Mouse (Mus musculus) neural tube, embryonic 13.5 days (tissue): ENCODE measurements around the gene Gm13420. TPM values are rescaled to one million over a fixed set of nuclear protein-coding genes. Genes with fewer than 3 reads are reported as not detected.

Source experiments
- ATAC-seq: fragments of 200-750 bp; cut with Nextera tagmentation; 2 replicates; pipeline ENCODE4 v1.8.0; 2017; ENCODE audit warnings: low read depth, mild to moderate bottlenecking, moderate TSS enrichment, moderate library complexity
- H3K27ac ChIP-seq: fragments of 300-500 bp; sonication (generic); replicated peaks from 2 replicates; pipeline ENCODE4 v1.5.1; 2015; ENCODE audit warnings: moderate library complexity, mild to moderate bottlenecking, inconsistent platforms
- H3K27me3 ChIP-seq: fragments of 300-500 bp; sonication (generic); 2 replicates; pipeline ENCODE4 v1.6.1; 2015; ENCODE audit warnings: mild to moderate bottlenecking, inconsistent platforms
- H3K36me3 ChIP-seq: fragments of 300-500 bp; sonication (generic); 2 replicates; pipeline ENCODE4 v1.6.1; 2015; ENCODE audit warnings: mild to moderate bottlenecking, inconsistent platforms
- H3K4me1 ChIP-seq: fragments of 300-500 bp; sonication (generic); replicated peaks from 2 replicates; pipeline ENCODE4 v1.6.1; 2015; ENCODE audit warnings: inconsistent platforms
- H3K4me2 ChIP-seq: fragments of 300-500 bp; sonication (generic); 2 replicates; pipeline ENCODE4 v1.6.1; 2015; ENCODE audit warnings: inconsistent platforms, mild to moderate bottlenecking, moderate library complexity
- H3K4me3 ChIP-seq: fragments of 300-500 bp; sonication (generic); 2 replicates; pipeline ENCODE4 v1.5.1; 2015; ENCODE audit warnings: mild to moderate bottlenecking, inconsistent platforms
- H3K9ac ChIP-seq: fragments of 300-500 bp; sonication (generic); 2 replicates; pipeline ENCODE4 v1.6.1; 2015; ENCODE audit warnings: moderate library complexity, mild to moderate bottlenecking, inconsistent platforms
- H3K9me3 ChIP-seq: fragments of 300-500 bp; sonication (generic); 2 replicates; pipeline ENCODE4 v1.6.1; 2016; ENCODE audit warnings: inconsistent platforms
- WGBS: fragments of 180-500 bp; shearing (Covaris S2); methylation state at CpG from one replicate; pipeline ENCODE4 v1.1.7; 2015; 5-methylcytosine and 5-hydroxymethylcytosine counted together
- polyA plus RNA-seq: library from polyadenylated mRNA; unstranded; fragments of >200 nt; fragmentation: Nextera tagmentation; extraction: Ambion mirVana; gene quantifications from 2 replicates; pipeline ENCODE4 v1.2.1, GENCODE M21; 2015

The Gm13420 gene
- polyA plus RNA-seq, 1 experiment from 2014 or later: 0.18 TPM

DNA sequence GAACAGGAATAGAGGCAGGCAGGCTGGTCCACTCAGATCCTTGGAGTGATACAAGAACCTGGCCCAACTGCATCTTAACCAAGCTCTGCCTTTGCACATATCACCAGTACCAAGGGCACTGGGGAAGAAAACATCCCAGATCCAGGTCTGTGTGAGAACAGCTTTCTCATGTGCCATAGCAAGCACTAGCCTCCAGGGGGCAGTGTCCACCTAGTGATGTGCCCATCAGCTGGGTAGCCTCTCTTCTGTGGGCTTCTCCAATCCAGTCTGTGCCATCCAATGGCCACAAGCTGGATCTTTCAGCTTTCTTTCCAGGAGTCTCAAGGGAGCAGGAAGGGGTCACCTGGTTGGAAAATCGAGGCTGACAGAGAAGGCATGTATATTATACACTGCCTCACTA lies 13.3 kb upstream of the Gm13420 start:
- Histone ChIP-seq H3K27ac (no peak overlapping the region), H3K4me3 (no peak overlapping the region), H3K36me3 (no peaks in the 10 kb centered on the region), H3K27me3 (no peaks in the 10 kb centered on the region), H3K4me2 (no peak overlapping the region), H3K9ac (no peak overlapping the region), H3K4me1 (no peaks in the 10 kb centered on the region), H3K9me3 (no peaks in the 10 kb centered on the region)
- ATAC-seq: peak; percentile 59; the same call in 1 of the 2 replicates
- WGBS: 6% methylated on average over 1 of the region's 1 CpGs

DNA sequence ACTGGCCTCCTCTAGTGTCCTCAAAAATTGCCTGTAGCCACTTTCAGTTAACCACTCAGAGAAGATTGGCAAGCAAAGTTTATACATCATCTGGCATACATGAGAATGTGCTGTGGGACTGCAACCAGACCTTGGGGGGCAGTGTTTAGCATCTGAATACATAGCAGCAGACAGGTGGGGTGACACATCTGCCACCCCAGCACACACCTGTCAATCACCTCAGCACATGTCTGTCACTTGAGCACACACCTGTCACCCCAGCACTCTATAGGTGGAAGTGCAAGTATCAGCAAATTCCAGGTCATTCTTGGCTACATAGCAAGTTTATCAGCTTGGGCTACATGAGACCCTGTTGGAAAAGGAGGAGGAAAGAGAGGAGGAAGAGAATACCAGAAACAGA lies 4.2 kb upstream of the Gm13420 start:
- ATAC-seq: no peak
- Histone ChIP-seq H3K27me3 (peaks cover 32% of the 10 kb centered on the region), H3K4me2 (no peak overlapping the region), H3K4me1 (peaks cover 11% of the 10 kb centered on the region; the same call in 1 of the 2 replicates), H3K4me3 (no peak overlapping the region), H3K36me3 (no peaks in the 10 kb centered on the region), H3K9ac (no peak overlapping the region), H3K27ac (no peak overlapping the region), H3K9me3 (no peaks in the 10 kb centered on the region)

DNA sequence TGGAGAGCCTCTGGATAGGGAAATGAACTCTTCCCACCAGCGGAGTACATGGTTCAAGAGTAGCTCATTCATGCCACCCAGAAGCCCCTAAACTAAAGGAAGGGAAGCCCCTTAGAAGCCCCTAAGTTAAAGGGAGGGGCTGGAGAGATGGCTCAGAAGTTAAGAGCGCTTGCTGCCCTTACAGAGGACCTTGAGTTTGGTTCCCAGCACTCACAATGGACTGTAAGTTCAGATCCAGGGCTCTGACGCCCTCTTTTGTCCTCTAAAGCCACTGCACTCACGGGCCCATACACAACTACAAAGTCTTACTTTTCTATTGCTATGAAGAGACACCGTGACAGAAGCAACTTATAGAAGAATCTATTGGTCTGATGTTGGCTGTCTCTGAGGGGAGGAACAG lies 912 bp upstream of the Gm13420 start:
- H3K27me3 ChIP-seq: peaks cover 57% of the 10 kb centered on the region
- H3K9me3 ChIP-seq: no peaks in the 10 kb centered on the region
- ATAC-seq: no peak
- H3K4me3 ChIP-seq: no peak overlapping the region
- 82% methylated on average over 5 of the region's 5 CpGs for WGBS
- no peak overlapping the region for H3K4me2 ChIP-seq
- no peak overlapping the region for H3K9ac ChIP-seq
- no peaks in the 10 kb centered on the region for H3K36me3 ChIP-seq
- peaks cover 17% of the 10 kb centered on the region; the same call in 1 of the 2 replicates for H3K4me1 ChIP-seq
- no peak overlapping the region for H3K27ac ChIP-seq

DNA sequence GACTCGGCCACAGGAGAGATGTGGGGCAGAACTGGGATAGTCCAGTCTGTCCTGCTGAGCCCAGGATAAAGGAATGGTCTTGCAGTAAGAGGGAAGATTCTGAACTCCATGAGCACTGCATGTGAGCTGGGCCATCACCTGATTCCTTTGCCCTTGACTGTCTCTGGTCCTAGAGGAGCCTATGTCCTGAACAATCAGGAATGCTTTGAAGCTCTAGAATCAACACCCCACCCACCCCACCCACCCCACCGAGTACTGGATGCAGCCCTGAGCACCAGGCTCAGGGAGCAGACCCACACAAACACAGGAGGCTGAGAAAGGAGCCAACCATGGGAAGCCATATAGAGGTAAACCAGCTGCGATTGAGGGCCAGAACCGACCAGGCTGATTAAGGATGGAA lies 3.0 kb downstream of the Gm13420 start:
- no peaks in the 10 kb centered on the region for H3K36me3 ChIP-seq
- no peak for ATAC-seq
- WGBS: 88% methylated on average over 4 of the region's 4 CpGs
- no peak overlapping the region for H3K27ac ChIP-seq
- peaks cover 21% of the 10 kb centered on the region; the same call in 1 of the 2 replicates for H3K4me1 ChIP-seq
- H3K4me2 ChIP-seq: no peak overlapping the region
- no peaks in the 10 kb centered on the region for H3K9me3 ChIP-seq
- H3K27me3 ChIP-seq: peaks cover 76% of the 10 kb centered on the region
- no peak overlapping the region for H3K9ac ChIP-seq
- no peak overlapping the region for H3K4me3 ChIP-seq

DNA sequence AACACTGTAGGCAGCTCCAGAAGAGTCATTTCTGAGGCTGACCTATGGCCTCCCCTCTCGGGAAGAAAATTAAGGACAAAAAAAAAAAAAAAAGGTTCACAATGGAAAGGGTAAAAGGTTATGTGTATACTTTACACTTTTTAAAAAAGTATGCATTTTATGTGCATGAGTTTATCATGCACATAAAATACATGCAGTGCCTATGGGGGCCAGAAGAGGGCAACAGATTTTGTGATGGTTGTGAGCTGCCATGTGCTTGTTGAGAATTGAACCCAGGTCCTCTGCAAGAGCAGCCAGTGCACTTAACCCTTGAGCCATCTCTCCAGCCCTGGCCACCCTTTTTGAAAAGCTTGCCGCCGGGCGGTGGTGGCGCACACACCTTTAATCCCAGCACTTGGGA lies 3.6 kb downstream of the Gm13420 start:
- 0 out of 2 replicates have a peak overlapping the region, but pooled peaks have one; percentile 41 for H3K4me3 ChIP-seq
- 50% methylated on average over 5 of the region's 5 CpGs for WGBS

DNA sequence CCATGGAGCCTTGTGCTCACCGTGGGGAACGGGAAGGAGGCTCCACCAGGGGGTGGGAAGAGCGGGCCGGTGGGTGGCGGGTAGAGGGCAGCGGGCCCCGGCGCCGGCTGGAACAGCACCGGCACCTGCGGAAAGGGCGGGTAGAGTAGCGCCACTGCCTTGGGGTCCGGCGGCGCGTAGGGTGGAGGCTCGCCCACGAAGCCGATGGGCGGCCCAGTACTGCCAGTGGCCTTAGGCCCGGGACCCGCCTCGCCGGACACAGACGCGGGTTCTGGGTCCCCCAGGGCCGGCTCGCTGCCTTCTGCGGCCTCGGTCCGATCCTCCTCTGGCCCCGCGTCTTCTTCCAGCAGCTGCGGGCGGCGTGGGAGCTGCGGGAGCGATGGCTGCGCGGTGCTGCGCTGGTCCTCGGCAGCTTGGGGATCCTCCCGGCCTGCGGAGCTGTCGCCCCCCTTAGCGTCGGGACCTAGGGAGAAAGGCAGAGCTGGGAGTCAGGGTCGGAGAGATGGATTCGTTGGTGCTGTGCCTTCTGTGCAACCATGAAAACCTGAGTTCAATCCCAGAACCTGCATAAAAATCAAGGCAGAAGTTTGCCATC lies 4.2 kb downstream of the Gm13420 start:
- 3% methylated on average over 50 of the region's 50 CpGs for WGBS
- peak; percentile 38; the same call in 1 of the 2 replicates for ATAC-seq

More for the DNA sequence above, 3.6 kb downstream of the Gm13420 start:
- peaks cover 70% of the 10 kb centered on the region for H3K27me3 ChIP-seq
- no peak overlapping the region for H3K9ac ChIP-seq
- H3K4me2 ChIP-seq: peak overlapping the region; percentile 72; the same call in 1 of the 2 replicates
- peaks cover 21% of the 10 kb centered on the region; the same call in 1 of the 2 replicates for H3K4me1 ChIP-seq
- H3K9me3 ChIP-seq: no peaks in the 10 kb centered on the region
- H3K27ac ChIP-seq: no peak overlapping the region
- no peaks in the 10 kb centered on the region for H3K36me3 ChIP-seq
- ATAC-seq: no peak

DNA sequence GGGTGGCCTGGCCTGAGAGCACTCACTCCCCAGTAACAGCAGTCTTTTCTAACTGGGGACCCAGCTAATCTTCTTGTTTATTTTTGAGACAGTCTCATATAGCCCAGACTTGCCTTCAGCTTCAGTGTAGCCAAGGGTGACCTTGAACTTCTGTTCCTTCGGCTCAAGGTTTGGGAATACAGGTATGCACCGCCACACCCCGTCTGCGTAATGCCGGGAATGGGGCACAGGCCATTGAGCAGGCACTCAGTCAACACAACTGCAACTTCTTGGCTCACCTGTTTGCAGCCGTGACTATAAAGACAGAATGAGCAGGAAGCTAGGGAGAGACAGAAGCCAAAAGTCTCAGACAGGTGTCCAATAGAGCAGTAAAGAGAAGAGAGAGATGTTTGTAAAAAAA lies 7.2 kb downstream of the Gm13420 start:
- no peak overlapping the region for H3K27ac ChIP-seq
- peaks cover 7% of the 10 kb centered on the region; the same call in 1 of the 2 replicates for H3K4me1 ChIP-seq
- H3K9me3 ChIP-seq: no peaks in the 10 kb centered on the region
- 92% methylated on average over 6 of the region's 6 CpGs for WGBS
- H3K36me3 ChIP-seq: peaks cover 14% of the 10 kb centered on the region
- H3K4me2 ChIP-seq: no peak overlapping the region
- H3K27me3 ChIP-seq: peaks cover 40% of the 10 kb centered on the region
- no peak for ATAC-seq
- no peak overlapping the region for H3K9ac ChIP-seq
- H3K4me3 ChIP-seq: no peak overlapping the region

More for the DNA sequence above, 4.2 kb downstream of the Gm13420 start:
- peak overlapping the region; percentile 41 for H3K4me3 ChIP-seq
- H3K4me1 ChIP-seq: peaks cover 21% of the 10 kb centered on the region; the same call in 1 of the 2 replicates
- peak overlapping the region; percentile 72 for H3K4me2 ChIP-seq
- no peaks in the 10 kb centered on the region for H3K9me3 ChIP-seq
- H3K27ac ChIP-seq: no peak overlapping the region
- H3K9ac ChIP-seq: peak overlapping the region; percentile 71
- peaks cover 64% of the 10 kb centered on the region for H3K27me3 ChIP-seq
- H3K36me3 ChIP-seq: no peaks in the 10 kb centered on the region

DNA sequence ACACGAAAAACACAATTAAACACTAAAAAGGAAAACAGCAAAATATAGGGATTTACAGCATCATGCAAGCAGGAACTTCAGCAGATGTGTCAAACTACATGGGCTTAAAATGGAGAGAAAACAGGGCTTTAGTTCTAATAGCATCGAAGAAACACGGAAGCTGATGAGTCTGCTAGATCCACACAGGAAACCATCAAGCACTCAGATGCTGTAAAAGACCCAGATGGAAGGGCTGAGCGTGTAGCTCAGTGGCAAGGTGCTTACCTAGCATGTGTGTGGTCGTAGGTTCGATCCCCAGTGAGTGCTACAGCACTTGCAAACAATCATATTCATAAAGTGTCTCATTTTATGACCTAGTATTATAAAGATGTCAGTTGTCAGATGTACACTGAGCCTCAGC lies 10.3 kb downstream of the Gm13420 start:
- no peak for ATAC-seq
- H3K4me2 ChIP-seq: no peak overlapping the region
- H3K27me3 ChIP-seq: peaks cover 11% of the 10 kb centered on the region
- 92% methylated on average over 6 of the region's 6 CpGs for WGBS
- H3K9me3 ChIP-seq: no peaks in the 10 kb centered on the region
- no peak overlapping the region for H3K9ac ChIP-seq
- peaks cover 44% of the 10 kb centered on the region for H3K36me3 ChIP-seq
- no peaks in the 10 kb centered on the region for H3K4me1 ChIP-seq
- H3K4me3 ChIP-seq: no peak overlapping the region
- H3K27ac ChIP-seq: no peak overlapping the region

DNA sequence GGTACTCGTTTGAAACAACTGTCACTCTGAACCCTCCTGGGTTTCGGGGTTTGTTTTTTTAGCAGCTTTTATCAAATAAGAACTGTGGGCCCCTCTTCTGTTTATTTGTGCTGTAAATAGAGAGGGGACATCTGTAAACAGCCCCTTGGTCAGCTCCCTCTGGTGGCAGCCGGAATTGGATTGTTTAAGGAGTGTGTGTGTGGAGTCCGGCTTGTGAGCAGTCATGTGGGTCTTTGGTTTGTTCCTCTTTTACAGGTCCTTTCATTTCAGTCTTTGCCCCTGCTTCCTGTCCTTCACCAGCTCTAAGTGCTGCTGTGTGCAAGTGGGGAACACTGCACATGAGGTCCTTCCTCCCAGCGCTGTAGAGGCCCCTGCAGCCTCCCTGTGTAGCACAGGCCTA lies 12.1 kb downstream of the Gm13420 start:
- no peaks in the 10 kb centered on the region for H3K4me1 ChIP-seq
- WGBS: 76% methylated on average over 5 of the region's 5 CpGs
- H3K4me2 ChIP-seq: no peak overlapping the region
- H3K9me3 ChIP-seq: no peaks in the 10 kb centered on the region
- no peak for ATAC-seq
- H3K27ac ChIP-seq: no peak overlapping the region
- peaks cover 61% of the 10 kb centered on the region for H3K36me3 ChIP-seq
- H3K9ac ChIP-seq: no peak overlapping the region
- no peak overlapping the region for H3K4me3 ChIP-seq
- H3K27me3 ChIP-seq: no peaks in the 10 kb centered on the region

DNA sequence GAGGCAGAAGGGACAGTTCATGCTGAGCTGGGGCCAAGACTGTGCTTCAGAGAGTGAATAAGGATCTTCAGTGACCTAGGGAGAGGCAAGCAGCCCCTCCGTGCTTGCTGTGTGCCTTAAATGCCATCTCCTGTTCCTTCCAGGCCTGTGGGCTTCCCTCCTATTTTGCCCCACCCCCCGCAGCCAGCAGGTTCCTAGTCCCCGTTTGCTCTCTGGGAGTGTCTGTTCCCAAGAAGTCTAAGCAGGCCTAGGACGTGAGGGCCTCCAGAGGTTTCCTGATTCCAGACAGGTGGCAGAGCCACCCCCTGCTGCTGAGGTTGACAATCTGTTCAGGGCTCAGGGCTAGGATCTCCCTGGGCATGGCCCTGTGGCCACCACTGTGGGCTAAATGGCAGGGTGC lies 12.7 kb downstream of the Gm13420 start:
- H3K4me3 ChIP-seq: no peak overlapping the region
- no peaks in the 10 kb centered on the region for H3K4me1 ChIP-seq
- H3K27me3 ChIP-seq: no peaks in the 10 kb centered on the region
- H3K36me3 ChIP-seq: peaks cover 66% of the 10 kb centered on the region
- ATAC-seq: no peak
- 81% methylated on average over 4 of the region's 4 CpGs for WGBS
- H3K4me2 ChIP-seq: no peak overlapping the region
- no peaks in the 10 kb centered on the region for H3K9me3 ChIP-seq
- no peak overlapping the region for H3K27ac ChIP-seq
- H3K9ac ChIP-seq: no peak overlapping the region

DNA sequence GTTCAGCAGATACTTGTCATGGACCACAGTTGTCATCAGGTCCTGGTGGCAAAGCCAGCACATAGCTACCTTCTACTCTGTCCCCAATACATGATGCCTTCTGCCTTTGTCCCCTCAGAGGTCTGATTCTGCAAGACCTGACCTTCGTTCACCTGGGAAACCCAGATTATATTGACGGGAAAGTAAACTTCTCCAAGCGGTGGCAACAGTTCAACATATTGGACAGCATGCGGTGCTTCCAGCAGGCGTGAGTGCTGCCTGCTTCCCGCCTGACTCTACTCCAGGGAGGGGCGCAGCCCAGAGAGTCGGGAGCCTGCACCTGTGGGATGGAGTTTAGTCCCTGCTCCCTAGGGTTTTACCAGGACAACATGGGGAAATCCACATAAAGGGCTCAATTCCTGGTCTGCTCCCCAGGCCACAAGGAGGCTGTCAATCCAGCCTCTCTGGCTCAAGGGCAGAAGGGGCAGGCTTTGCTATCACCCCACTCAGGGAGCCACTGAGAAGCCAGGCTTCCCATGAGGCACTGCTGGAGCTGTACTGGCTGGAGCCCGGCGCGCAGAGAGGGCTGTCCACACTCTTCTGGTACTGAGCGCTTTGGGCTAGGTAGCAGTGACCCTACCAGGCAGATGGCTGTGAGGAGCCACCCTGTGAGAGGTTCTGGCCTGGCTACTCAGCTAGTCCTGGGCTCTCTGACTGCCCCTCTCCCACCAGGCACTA lies 14.1 kb downstream of the Gm13420 start:
- 92% methylated on average over 12 of the region's 12 CpGs for WGBS
- H3K4me1 ChIP-seq: no peaks in the 10 kb centered on the region
- H3K36me3 ChIP-seq: peaks cover 81% of the 10 kb centered on the region
- no peak overlapping the region for H3K9ac ChIP-seq
- no peak overlapping the region for H3K27ac ChIP-seq
- no peak overlapping the region for H3K4me3 ChIP-seq
- H3K27me3 ChIP-seq: no peaks in the 10 kb centered on the region
- H3K9me3 ChIP-seq: no peaks in the 10 kb centered on the region
- no peak for ATAC-seq
- H3K4me2 ChIP-seq: no peak overlapping the region

DNA sequence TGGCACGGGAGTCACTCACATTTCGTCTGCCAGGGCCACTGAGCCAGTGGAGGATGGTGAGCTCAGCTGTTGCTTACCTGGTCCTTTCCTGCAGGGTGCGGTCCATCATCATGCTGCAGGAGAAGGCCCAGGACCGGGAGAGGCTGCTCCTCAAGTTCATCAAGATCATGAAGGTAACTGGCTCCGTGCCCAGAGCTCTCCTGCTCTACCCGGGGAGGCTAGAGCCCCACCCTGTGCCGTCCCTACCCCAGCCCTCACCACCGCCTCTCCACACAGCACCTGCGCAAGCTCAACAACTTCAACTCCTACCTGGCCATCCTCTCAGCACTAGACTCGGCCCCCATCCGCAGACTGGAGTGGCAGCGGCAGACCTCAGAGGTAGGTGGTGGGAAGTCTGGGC lies 15.8 kb downstream of the Gm13420 start:
- Histone ChIP-seq H3K4me1 (no peaks in the 10 kb centered on the region), H3K4me2 (no peak overlapping the region), H3K27ac (no peak overlapping the region), H3K9me3 (no peaks in the 10 kb centered on the region), H3K4me3 (no peak overlapping the region), H3K27me3 (no peaks in the 10 kb centered on the region), H3K36me3 (peaks cover 93% of the 10 kb centered on the region), H3K9ac (no peak overlapping the region)
- no peak for ATAC-seq
- WGBS: 93% methylated on average over 12 of the region's 12 CpGs
